Mouse (Mus musculus): Measurements from ENCODE around the gene Tmem132d.

Gene Tmem132d

DNA sequence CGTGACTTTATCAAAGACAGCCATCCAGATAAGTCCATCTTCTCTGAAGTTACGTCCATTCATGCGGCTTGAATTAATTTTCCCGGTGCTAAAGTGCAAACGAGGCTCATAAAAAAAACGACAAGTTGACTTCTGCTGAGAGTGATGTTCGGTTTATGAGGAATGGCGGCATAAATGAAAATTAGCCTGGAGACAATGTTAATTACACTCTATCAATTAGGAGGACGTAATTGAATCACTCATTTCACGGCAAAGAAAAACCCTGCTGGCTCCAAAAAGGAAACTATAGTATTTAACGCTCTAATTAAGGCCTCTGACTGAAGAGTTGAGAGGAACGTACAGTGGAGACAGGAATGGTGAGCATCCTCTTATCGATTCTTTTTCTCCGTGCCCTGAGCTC, 503.2 kb downstream of the Tmem132d start:
- no peak for DNase-seq (ENCODE audit: low read depth)

DNA sequence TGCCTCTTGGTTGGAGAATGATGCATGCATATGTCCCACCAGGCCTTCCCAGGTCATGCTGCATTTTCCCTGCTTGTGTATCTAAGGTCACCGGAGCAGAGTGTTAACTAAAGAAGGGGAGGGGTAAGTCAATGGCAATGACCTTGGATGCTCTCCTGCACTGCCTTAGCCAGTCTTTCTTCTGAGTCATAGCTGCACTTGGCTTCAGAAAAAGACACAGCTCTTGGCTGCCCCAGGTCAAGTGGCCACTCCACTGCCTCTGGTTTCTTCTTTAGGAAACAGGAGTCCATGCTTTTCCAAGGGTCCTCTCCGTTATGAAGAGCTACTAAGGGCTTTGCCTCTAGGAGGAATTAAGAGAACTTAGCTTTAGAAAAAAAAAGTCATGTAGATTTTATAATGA, 506.2 kb downstream of the Tmem132d start:
- no peak for DNase-seq (ENCODE audit: low read depth)

DNA sequence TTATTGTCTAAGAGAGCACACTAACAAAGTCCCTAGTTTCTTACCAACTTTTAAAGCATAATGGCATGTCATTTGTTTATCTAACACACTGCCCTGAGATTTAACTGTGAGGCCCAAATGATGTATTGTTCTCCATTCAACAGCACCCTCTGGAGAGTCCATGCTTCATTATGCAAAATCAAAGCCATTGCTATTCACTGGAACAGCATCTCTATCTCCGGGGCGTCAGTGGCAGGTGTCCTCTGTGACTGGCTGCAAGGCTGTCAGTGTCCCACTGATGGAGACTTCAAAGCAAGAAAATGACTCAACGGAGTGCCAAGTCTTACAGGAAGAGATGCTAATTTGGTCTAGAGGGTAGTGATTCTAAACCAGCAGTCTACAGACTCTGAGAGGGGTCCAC, 508.8 kb downstream of the Tmem132d start:
- no peak for DNase-seq (ENCODE audit: low read depth)

DNA sequence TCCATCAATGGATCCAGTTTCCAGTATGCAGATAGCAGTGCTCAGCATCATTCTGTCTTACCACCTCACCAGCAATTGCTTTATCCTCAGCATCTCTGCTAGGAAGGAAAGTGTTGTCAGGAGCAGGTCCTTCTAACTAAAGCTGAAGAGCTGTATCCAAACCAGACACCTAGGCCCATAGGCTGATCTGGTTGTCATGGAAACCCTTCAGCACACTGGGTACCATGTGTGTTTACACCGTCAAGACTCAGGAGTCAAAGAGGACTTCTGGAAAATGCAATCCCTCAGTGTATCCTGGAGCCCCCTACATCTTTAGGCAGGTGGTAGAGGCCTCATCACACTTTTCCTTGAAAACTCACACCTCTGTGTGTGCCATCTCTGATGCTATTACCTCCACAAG, 513.7 kb downstream of the Tmem132d start:
- no peak for DNase-seq (ENCODE audit: low read depth)

DNA sequence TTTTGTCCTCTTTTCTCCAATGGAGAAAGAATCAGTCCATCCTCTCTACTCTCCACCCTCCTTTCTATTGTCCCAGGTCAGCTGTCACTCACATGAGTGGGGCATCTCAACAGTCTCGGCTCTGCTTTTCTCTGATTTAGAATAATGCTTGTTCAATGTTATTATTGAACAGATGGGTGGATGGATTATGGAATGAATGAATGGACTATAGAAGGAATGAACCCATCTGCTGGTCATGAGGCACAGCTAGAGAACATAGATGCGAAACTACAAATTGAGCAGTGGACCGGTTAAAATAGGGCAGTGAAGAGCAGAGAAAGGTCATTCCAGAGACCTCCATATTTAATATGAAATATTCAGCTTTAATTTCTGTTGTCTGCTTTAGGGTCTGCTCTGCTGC, 514.5 kb downstream of the Tmem132d start:
- no peak for DNase-seq (ENCODE audit: low read depth)

DNA sequence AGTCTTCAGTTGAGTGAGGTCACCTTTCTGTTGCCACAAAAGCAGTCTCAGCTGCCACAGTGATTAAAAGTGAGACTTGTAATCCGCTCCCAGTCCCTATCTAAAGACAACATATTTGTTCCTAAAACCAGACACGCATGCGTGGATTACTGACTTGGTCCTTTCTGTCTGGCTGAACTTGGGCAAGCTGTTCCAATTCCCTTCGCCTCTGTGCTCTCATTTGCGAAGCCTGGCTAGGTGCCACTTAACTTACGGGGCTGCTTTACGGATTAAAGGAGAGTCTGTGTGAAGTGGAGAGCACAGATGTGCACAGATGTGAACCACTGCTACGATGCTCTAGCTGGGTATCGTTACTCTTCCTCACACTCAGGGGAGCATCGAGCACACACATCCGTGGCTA, 518.7 kb downstream of the Tmem132d start:
- no peak for DNase-seq (ENCODE audit: low read depth)

DNA sequence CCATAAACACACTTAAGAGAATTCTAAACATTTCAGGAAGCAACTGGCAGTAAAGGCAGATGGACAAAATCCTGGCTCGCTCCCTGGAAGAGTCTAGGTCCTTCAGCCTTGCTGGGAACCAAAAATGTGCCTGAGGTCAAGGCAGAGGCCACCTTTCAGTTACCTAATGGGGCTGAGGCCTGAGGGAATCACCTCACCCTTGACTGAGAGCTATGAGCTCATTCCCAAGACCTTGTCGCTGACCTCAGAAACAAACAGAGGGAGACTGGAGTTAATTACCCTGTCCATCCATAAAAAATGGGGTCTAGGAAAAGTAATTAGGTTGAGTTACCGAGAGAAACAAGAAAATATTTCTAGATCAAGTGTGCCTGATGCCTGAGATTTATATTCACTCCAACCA, 521.3 kb downstream of the Tmem132d start:
- DNase-seq (ENCODE audit: low read depth), result no peak

DNA sequence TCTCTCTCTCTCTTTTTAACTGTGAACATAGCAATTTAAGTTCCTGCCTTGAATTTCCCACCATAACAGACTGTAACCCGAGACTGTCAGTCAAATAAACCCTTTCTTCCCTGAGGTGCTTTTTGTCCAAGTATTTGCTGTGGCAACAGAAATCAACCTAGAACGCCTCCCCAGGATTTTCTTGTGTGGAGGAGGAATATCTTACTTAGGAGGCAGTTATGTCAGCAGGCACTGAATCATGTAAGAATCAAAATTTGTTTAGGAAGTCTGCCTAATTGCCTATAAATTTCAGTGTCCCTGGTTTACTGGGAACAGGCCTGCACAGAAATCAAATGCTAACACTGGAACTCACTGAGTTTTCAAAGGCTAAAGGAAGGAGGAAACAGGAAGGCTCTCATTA, 522.5 kb downstream of the Tmem132d start:
- no peak for DNase-seq (ENCODE audit: low read depth)

DNA sequence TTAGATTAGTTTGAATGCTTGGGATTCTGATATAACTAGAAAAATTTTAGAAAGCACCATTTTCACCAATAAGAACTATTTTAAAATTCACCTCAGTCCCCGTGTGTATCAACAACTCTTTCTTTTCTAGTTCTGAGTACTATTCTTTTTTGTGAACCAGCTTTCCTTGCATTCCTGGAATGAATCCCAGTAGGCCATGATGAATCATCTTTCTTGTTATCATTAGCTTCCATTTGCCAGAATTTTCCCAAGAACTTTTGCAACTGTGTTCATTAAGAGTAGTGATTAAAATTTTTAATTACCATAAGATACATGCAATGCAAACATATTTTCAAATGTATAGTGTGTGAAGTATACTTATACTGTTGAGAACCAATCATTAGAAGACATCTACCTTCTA, 537.7 kb downstream of the Tmem132d start:
- no peak for DNase-seq (ENCODE audit: low read depth)

DNA sequence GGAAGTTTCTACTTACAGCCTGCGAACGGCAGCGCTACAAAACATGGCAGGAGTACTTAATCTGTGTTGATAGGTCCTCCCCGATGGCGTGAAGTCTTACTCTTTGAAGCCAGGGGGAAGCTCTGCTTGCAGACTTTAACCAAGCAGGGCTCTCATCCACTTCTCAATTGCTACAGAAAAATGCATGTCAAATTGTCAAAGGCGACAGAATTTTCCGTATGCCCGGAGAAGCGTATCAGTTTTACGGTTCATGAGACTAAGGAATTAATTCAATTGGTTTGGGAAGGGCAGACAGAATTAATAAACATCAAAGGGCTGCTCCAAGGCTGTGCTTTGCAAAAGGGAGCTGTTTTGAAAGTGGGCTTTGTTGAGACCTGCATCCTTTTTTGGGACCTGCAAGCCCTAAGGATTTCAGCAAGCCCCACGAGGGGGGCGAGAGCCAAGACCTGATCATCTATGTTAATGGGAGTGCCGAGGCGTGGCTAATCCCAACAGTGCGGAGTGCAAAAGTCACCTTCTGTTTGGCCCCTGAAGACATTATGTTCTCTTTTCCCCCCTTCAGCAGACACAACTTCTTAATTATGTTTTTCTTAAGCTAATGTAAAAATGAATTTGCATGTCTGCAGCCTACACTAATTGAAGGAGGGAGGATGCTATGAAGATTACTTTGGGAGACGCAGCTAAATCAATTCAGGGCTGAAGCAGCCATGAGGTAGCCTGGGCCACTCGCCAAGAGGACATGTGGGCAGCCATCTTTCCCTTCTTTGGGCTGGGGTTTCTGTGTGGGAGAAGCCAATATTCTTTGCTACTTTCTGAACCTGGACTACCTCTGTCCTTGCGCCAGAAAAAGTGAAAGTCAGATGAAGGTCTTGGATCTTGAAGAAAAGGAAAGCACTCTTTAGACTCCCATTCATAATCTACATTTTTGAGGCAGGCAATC, 547.0 kb downstream of the Tmem132d start:
- no peak for DNase-seq (ENCODE audit: low read depth)

DNA sequence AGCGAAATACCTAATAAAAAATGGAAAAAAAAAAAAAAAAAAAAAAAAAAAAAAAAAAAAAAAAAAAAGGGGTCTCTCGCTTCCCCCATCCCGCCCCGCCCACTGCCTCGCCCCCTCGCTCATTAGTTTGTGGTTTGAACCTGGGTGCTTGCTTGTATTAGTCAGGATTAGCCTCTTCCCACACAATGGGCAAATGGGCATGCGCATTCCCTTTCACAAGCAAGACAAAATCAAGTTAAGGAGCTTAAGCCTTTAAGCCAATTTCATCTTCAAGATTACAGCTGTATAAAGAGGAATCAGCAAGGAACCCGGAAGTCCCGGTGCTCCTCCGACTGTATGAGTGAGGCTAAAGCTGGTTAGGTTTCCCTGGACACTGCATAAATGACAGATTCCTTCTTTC, 549.9 kb downstream of the Tmem132d start:
- DNase-seq (ENCODE audit: low read depth), result no peak

DNA sequence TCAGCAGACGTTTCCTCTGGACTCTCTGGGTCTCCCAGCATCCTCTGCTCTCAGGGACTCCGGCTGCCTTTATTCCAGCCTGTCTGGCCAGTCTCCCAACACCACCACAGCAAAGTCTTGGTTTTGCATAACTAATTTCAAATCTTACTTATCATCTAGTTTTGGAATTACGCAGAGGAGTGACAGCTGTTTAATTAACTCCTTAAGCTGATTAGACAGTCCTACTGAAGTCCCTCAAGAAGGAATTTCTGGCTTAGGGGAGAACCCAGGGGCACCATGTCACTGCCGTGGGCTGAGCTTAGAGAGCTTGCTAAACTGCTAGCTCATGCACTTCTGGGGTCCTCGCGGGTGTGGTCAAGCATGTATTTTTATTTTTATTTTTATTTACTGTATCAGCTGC, 558.4 kb downstream of the Tmem132d start:
- DNase-seq (ENCODE audit: low read depth), result no peak

DNA sequence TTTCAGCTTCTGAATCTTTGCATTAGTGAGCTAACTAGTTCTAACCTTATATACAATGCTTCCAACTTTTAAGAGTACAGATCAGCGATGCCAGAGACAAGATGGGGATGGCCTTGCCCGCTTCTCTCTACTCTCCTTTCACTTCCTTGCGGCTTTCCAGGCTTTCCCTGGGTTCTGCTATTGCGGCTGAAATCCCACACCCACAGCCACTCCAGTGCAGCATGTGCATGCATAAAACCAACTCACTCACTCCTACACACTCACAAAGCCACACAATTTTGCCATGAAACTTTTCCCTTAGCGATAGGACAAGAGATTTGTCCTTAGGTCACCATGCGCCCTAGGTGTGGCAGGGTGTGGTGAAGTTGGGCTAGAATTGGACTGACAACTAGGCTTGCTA, 567.7 kb downstream of the Tmem132d start:
- DNase-seq (ENCODE audit: low read depth), result no peak

DNA sequence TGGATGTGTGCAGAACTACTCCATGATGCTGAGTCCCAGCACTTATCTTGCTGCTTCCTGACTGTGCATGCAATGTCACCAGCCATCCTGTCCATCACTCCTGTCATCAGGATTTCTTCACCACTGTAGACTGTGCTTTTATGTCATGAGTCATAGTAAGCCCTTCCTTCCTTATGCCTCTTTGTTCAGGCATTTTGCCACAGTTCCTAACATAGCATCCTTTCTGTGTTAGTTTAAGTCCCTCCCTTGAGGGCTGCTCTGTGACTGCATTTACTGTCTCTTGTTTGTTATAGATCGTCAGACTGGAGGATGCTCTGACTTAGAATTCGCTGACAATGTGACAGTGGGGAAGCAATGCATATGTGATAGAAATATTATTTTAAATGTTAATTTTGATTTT, 573.2 kb downstream of the Tmem132d start:
- no peak for DNase-seq (ENCODE audit: low read depth)

DNA sequence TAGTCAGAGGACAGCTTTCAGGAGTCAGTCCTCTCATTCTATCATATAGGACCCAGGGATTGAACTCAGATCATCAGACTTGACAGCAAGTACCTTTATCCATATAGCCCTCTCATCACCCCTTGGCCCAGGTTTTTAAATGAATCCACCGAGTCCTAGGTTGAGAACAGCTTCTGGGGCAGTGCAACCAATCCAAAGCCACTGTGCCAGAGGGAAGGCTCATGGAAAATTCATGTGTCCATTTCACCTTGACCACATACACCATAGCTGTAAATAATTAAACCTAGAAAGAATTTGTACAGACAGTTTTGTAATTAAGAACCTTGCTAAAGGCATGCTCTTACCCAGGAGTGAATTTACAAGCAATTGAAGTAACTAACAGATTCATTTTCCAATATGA, 580.6 kb downstream of the Tmem132d start:
- DNase-seq (ENCODE audit: low read depth), result no peak

DNA sequence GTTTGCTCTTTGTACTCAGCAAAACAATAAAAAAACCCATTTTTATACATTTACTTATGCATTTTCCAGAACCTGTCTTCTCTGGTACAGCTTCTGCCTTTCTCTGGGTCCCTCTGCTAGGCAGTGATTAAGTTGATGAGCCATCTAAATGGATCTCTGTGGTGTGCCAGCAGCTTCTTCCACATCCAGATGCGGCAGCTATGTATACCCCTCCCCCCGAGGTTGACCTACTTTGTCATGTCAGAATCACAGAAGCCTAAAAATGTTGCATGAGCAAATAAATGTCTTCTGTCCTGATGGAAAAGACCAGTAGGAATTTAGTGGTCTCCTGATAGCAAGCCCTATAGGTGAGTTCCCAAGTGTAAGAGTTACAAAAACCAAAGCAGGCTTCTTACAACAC, 601.1 kb downstream of the Tmem132d start:
- no peak for DNase-seq (ENCODE audit: low read depth)

DNA sequence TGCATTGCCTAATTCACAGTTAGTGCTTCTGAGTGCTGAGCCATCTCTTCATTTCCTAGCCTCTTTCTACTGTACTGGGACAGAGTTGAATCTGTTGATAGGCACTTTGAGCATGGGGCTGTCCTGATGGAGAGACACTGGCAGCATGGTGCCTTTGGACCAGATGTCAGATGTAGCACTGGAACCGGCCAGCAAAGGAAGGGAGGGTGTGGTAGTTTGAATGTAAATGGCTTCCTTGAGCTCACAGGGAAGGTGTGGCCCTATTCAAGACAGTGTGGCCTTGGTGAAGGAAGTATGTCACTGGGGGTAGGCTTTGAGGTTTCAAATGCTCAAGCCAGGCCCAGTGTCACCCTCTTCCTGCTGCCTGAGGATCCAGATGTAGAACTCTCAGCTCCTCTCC, 602.0 kb downstream of the Tmem132d start:
- DNase-seq (ENCODE audit: low read depth), result no peak

DNA sequence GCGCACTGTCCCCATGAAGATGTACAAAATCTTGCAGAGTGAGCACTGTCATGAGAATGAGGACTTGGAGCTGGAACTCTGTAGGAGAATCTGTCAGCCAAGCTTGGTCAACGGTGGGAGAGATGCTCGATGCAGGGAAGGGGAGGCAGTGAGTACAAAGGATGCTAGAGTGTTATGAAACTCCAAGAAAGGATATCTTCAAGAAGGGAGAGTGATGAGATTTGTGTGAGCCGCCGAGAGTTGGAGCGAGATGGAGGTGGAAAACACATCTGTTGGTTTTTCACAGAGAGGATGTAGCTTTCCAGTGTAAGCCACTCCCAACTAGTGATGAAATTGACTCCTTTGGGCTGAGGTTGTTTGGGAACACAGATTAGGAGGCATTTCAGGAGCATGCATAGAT, 604.1 kb downstream of the Tmem132d start:
- DNase-seq (ENCODE audit: low read depth), result no peak

DNA sequence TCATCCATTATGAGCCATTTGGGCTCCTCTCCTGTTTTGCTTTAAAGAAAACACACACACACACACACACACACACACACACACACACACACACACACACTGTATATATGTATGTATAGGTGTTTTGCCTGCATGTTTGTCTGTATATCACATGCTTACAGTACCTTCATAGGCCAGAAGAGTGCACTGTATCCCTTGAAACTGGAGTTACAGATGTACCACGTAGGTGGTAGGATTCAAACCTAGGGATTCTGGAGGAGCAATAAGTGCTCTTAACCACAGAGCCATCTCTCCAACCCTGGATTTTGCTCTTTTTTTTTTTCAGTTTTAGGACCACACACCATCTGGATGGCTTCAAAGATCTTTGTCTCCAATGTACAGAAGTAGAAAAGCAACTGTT, 610.9 kb downstream of the Tmem132d start:
- DNase-seq (ENCODE audit: low read depth), result no peak

DNA sequence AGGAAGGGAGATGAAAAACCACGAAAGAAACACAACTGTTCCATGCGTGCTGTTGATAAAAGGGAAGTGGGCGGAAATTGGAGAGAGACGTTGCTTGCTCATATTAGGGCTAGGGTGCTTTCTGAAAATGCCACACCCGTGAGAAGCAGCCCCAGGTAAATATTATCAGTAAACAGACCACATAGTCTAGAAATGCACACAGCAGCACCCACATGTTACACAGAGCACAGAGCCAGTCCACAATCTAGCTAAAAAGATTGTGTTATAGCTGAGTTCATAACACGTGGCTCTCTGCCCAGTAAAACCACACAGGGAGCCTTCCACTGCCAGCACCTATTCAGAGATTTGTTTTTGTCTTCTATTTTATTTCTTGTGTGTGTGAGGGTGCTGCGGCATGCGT, 617.6 kb downstream of the Tmem132d start:
- no peak for DNase-seq (ENCODE audit: low read depth)

DNA sequence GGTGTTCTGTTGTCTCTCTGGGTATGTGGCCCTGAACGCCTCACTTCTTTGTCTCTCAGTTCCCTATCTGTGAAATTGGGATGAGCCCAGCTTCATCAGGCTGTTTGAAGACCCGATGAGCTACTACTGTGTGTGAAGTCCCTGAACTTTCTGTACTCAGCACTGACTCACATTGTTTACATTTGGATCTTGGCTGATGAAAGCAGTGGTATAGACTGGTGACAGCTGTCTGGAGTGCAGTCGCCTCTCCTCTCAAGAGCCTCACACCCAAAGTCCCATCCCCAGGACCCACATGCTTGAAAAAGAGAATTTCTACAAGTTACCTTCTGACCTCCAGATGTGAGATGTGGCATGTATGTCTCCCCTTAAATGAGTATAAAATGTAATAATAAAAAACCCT, 625.5 kb downstream of the Tmem132d start:
- no peak for DNase-seq (ENCODE audit: low read depth)

DNA sequence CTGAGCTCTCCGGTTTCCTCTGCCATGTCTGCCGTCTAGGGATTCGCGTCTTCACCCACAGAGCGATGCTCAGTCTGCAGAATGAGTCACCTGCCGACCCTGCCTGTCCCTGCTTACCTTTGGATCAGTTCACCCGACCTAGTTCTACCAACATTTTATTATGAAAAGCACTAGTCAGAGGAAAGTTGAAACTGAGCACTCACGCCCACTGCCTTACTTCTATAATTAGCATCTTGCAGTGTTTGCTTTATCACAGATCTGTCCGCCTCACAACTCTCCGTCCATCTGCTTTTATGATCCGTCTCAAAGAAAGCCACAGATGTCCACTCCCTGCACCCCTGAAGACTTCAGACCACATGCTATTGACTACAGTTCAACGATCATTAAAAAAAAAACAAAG, 626.0 kb downstream of the Tmem132d start:
- DNase-seq (ENCODE audit: low read depth), result no peak

DNA sequence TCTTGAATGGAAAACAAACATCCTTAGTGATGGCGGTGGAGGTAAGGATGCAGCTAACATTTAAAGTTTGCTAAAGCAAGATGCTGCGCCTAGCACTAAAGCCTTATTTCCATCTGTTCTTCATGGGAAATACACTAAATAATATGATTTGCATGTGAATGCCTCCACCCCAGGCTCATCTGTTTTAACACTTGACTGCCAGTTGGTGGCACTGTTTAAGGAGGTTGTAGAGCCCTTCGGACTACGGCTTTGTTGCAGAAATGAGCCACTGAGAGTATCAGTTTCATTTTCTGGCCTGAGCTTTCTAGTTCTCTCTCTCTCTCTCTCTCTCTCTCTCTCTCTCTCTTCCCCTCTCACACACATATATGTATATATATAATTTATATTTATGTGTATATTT, 632.0 kb downstream of the Tmem132d start:
- DNase-seq (ENCODE audit: low read depth), result no peak

DNA sequence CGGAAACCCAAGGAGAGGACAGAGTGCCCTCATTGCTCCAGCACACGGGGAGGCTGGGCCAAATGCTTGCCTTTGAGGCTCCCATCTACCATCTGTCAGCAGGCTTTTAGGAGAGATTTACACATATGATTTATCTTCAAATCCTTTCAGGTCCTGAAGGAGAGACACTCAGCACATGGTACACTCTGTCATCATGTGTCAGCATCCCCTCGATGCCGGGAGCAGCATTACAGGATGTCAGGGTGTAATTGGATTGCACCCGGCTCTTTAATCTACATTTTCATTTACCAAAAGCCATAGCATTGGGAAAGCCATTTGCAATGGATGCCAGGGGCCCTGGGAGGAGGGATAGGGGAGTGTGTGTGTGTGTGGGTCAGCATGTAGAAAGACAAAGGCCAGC, 651.7 kb downstream of the Tmem132d start:
- DNase-seq (ENCODE audit: low read depth), result no peak

All from NIH3T3 (cell line).